Mouse (Mus musculus) lung, embryonic 16.5 days (tissue): ENCODE data around the gene Gm7694. TPM values are rescaled to one million over a fixed set of nuclear protein-coding genes. Genes with fewer than 3 reads are reported as not detected.
A peak's percentile ranks its signal among the peaks of the same experiment; 100 is the strongest.

Experiments used
- ATAC-seq: fragments of 200-750 bp; cut with Nextera tagmentation; 2 replicates; pipeline ENCODE4 v1.8.0; 2017; ENCODE audit warnings: low read depth, mild to moderate bottlenecking, moderate library complexity
- H3K27ac ChIP-seq: fragments of 300-500 bp; sonication (generic); 2 replicates; pipeline ENCODE4 v1.5.1; 2014; ENCODE audit warnings: mild to moderate bottlenecking, control low read depth, low read length
- H3K27me3 ChIP-seq: fragments of 300-500 bp; sonication (generic); 2 replicates; pipeline ENCODE4 v1.6.1; 2014; ENCODE audit warnings: low read depth, low read length, mixed read lengths; ENCODE audit not compliant: control insufficient read depth, insufficient read depth
- H3K36me3 ChIP-seq: fragments of 300-500 bp; sonication (generic); 2 replicates; pipeline ENCODE4 v1.6.1; 2014; ENCODE audit warnings: low read length; ENCODE audit not compliant: control insufficient read depth, insufficient read depth
- H3K4me1 ChIP-seq: fragments of 300-500 bp; sonication (generic); replicated peaks from 2 replicates; pipeline ENCODE4 v1.6.1; 2014; ENCODE audit warnings: low read length, mixed read lengths; ENCODE audit not compliant: control insufficient read depth, insufficient read depth
- H3K4me2 ChIP-seq: fragments of 300-500 bp; sonication (generic); 2 replicates; pipeline ENCODE4 v1.6.1; 2014; ENCODE audit warnings: low read depth, low read length, control low read depth
- H3K4me3 ChIP-seq: fragments of 300-500 bp; sonication (generic); 2 replicates; pipeline ENCODE4 v1.5.1; 2014; ENCODE audit warnings: mild to moderate bottlenecking, low read length, control low read depth
- H3K9ac ChIP-seq: fragments of 300-500 bp; sonication (generic); 2 replicates; pipeline ENCODE4 v1.6.1; 2014; ENCODE audit warnings: low read length, control low read depth
- H3K9me3 ChIP-seq: fragments of 300-500 bp; sonication (generic); 2 replicates; pipeline ENCODE4 v1.6.1; 2016; ENCODE audit warnings: low read length; ENCODE audit not compliant: control insufficient read depth
- WGBS: fragments of 180-500 bp; shearing (Covaris S2); extraction: QIAGEN DNeasy Blood & Tissue Kit; methylation state at CpG from one replicate; pipeline ENCODE4 v1.1.7; 2014; 5-methylcytosine and 5-hydroxymethylcytosine counted together
- polyA plus RNA-seq: library from polyadenylated mRNA; unstranded; fragments of >200 nt; fragmentation: Nextera tagmentation; extraction: Ambion mirVana; gene quantifications from 2 replicates; pipeline ENCODE4 v1.2.1, GENCODE M21; 2015

Gene Gm7694
- 3.1 and 3.3 TPM in 2 replicates for polyA plus RNA-seq

DNA sequence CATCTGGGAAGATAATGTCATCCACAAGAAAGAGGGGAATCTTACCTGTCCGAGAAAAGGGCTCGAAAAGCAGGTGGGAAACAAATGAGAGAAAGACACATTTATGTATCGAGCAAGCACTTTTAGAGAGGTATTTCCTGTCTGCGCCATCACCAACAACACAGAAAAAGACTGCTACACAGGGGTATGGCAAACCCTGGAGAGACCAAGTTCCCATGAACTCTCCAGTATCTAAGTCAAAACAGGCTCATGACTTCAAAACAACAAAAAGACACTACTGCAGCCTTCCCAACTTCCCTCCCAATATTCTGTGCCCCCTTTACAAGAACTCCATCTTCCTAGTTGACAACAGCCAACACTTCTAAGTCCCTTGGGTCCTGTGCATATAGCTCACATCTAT lies at the start of gene Gm7694:
TSS of gene Gm7694 (minus strand) at position 101 of the 400 bp plus-strand sequence.
- no peak for ATAC-seq
- no peaks in the 10 kb centered on the region for H3K9me3 ChIP-seq

DNA sequence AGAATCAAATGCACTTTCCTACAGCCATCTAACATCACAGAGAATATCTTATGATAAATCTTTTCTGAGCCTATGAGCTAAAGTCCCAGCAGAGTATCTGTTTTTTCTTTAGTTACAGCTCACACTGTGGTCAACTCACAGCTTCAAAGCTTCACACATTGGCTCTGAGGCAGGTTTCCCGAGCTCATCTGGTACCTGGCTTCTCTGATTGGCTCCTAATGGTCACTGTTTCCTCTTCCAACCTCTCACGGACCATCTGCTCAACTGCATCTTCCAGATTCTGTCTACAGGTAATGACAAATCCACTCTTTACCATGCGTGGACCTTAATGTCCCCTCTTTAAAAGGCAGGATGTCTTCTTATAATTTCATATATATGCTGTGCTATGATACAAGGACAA lies 47.2 kb upstream of the Gm7694 start:
- no peak overlapping the region for H3K9ac ChIP-seq
- no peak for ATAC-seq
- no peaks in the 10 kb centered on the region for H3K4me1 ChIP-seq

More for the DNA sequence above, at the start of gene Gm7694:
- H3K9ac ChIP-seq = no peak within 1 kb of the TSS
- no peak within 1 kb of the TSS for H3K4me3 ChIP-seq
- no peak within 1 kb of the TSS for H3K27ac ChIP-seq
- H3K4me1 ChIP-seq = no peaks in the 10 kb centered on the region
- no peaks in the 10 kb centered on the region for H3K36me3 ChIP-seq
- H3K27me3 ChIP-seq = no peaks in the 10 kb centered on the region
- H3K4me2 ChIP-seq = no peak within 1 kb of the TSS
- WGBS = 94% methylated on average over 4 of the region's 4 CpGs

DNA sequence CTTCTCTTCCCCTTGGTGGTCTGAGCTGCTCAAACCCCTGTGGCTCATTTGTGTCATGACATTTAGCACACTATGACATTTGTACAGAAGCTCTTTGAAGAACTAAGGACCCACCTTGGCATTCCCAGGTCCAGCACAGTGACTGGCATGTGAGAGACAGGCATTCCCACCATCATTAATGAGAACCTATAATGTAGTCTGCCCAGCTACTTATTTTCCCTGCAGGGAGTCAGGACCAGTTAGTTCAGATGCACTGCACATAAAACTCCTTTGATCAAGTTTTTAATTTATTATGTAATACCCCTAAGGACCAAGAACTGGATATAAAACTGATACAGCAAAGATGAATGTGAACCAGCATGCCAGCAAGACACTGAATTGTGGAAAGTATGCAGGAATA lies 44.9 kb upstream of the Gm7694 start:
- no peak overlapping the region for H3K4me2 ChIP-seq
- H3K4me3 ChIP-seq = no peak overlapping the region
- H3K9ac ChIP-seq = no peak overlapping the region
- H3K9me3 ChIP-seq = no peaks in the 10 kb centered on the region
- no peak overlapping the region for H3K27ac ChIP-seq
- no peaks in the 10 kb centered on the region for H3K36me3 ChIP-seq
- no peak for ATAC-seq
- H3K27me3 ChIP-seq = no peaks in the 10 kb centered on the region
- H3K4me1 ChIP-seq = no peaks in the 10 kb centered on the region

More for the DNA sequence above, 47.2 kb upstream of the Gm7694 start:
- H3K9me3 ChIP-seq = no peaks in the 10 kb centered on the region
- no peak overlapping the region for H3K27ac ChIP-seq
- 59% methylated on average over 3 of the region's 3 CpGs for WGBS
- H3K36me3 ChIP-seq = no peaks in the 10 kb centered on the region
- no peaks in the 10 kb centered on the region for H3K27me3 ChIP-seq
- H3K4me3 ChIP-seq = no peak overlapping the region
- H3K4me2 ChIP-seq = no peak overlapping the region

DNA sequence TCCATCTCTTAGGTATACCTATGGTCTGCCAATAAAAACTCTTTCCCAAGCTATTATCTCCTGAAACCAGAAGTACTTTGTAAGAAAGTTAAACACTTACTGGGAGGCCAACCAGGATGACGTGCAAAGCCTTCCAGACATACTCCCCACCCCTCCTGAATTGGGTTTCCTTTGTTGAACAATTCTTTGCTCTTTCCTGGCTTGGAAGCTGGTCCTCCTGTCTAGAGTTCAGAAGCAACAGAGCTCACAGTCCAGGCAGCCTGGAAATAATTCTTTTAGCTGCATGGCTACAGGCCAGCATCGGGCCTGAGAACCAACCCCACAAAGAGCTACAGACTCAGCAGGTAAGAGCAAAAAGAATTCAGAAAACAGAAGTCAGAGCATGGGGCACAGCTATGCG lies 40.1 kb upstream of the Gm7694 start:
- ATAC-seq = peak; percentile 66
- Histone ChIP-seq H3K27ac (peak overlapping the region; percentile 13; the same call in 1 of the 2 replicates), H3K4me3 (no peak overlapping the region), H3K27me3 (no peaks in the 10 kb centered on the region), H3K4me2 (no peak overlapping the region), H3K9me3 (no peaks in the 10 kb centered on the region), H3K9ac (no peak overlapping the region), H3K4me1 (no peaks in the 10 kb centered on the region), H3K36me3 (no peaks in the 10 kb centered on the region)
- WGBS = 58% methylated on average over 3 of the region's 3 CpGs

DNA sequence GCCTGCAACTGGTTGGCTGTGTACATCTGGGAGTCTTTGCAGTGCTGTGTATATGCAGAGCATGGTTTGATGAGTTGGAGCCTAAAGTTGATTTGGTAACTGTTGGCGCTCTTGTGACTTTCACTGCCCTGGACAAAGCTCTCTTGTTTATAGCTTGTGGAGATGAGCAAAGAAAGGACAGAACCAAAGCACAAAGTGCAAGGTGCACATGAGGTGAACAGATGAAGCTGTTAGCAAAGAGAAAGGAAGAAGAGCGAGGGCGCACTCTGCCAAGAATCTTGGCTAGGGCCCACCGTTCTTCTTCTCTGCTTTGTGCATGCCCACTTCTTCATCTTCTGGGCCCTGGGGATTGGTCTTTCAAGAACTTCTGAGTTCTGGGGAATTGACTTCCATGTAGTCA lies 37.8 kb upstream of the Gm7694 start:
- Histone ChIP-seq H3K4me3 (no peak overlapping the region), H3K9ac (no peak overlapping the region), H3K4me2 (no peak overlapping the region), H3K27ac (no peak overlapping the region), H3K27me3 (no peaks in the 10 kb centered on the region), H3K4me1 (no peaks in the 10 kb centered on the region), H3K9me3 (no peaks in the 10 kb centered on the region), H3K36me3 (no peaks in the 10 kb centered on the region)
- ATAC-seq = no peak
- WGBS = 93% methylated on average over 4 of the region's 4 CpGs

DNA sequence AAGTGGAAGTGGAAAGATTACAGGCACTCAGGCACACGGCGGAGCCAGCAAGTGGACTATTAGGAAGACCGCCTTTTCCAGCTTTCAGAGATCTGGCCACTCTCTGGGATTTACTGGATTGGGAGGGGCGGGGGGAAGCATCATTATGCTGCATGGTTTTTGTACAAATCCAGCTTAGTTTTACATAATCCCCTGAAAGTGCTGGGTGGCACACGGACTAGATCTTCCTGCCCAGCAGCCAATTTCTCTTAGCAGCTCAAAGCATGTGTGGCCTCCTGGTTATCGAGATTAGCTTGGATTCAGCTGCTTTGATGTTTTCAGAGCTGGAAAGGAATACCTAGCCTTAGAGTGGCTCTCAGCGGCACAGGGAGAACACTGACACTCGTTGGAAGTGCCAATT lies 36.9 kb upstream of the Gm7694 start:
- Histone ChIP-seq H3K27ac (no peak overlapping the region), H3K4me3 (no peak overlapping the region), H3K9ac (no peak overlapping the region), H3K4me2 (no peak overlapping the region), H3K36me3 (no peaks in the 10 kb centered on the region), H3K27me3 (no peaks in the 10 kb centered on the region), H3K4me1 (no peaks in the 10 kb centered on the region), H3K9me3 (no peaks in the 10 kb centered on the region)
- 70% methylated on average over 8 of the region's 8 CpGs for WGBS
- no peak for ATAC-seq

DNA sequence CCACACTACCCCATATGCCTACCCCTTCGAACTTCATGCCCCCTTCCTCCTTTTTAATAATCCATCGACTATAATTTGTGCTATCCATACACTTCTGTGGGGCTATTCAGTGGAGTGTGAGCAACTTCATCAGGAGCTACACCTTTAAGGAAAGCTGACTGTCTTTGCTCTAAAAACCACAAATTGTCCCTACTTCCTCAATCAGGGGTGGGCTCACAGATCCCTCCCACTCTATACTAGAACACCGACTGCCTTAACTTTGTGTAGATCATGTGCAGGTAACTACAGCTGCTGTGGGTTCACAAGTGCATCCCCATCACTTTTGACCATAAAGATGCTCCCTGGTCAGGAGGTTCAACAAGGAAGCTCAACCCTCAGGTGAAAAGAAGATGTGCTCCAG lies 33.8 kb upstream of the Gm7694 start:
- Histone ChIP-seq H3K36me3 (no peaks in the 10 kb centered on the region), H3K4me1 (no peaks in the 10 kb centered on the region), H3K9me3 (no peaks in the 10 kb centered on the region), H3K27ac (no peak overlapping the region), H3K4me2 (no peak overlapping the region), H3K4me3 (no peak overlapping the region), H3K27me3 (no peaks in the 10 kb centered on the region), H3K9ac (no peak overlapping the region)
- WGBS = 79% methylated on average over 3 of the region's 3 CpGs
- ATAC-seq = no peak

DNA sequence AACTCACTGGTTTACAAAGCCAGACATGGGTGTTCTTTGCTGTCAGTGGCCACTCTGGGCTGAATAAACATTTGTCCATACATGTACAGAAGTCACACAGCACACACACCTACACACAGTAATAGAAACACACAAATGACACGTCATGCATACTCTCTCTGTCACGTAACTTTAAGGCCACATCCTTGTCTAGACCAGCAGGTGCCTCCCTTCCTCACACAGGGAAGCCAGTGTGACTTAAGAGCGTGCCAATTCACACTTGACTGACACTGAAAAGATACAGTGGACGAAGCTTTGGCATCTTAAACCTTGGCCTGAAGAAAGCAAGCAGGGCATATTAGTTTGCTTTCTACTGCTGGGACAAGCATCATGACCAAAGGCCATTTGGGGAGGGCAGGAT lies 26.6 kb upstream of the Gm7694 start:
- Histone ChIP-seq H3K27me3 (no peaks in the 10 kb centered on the region), H3K4me1 (no peaks in the 10 kb centered on the region), H3K36me3 (no peaks in the 10 kb centered on the region), H3K4me2 (no peak overlapping the region), H3K9ac (no peak overlapping the region), H3K27ac (no peak overlapping the region), H3K4me3 (no peak overlapping the region), H3K9me3 (no peaks in the 10 kb centered on the region)
- ATAC-seq = no peak
- 76% methylated on average over 4 of the region's 4 CpGs for whole genome bisulfite sequencing

DNA sequence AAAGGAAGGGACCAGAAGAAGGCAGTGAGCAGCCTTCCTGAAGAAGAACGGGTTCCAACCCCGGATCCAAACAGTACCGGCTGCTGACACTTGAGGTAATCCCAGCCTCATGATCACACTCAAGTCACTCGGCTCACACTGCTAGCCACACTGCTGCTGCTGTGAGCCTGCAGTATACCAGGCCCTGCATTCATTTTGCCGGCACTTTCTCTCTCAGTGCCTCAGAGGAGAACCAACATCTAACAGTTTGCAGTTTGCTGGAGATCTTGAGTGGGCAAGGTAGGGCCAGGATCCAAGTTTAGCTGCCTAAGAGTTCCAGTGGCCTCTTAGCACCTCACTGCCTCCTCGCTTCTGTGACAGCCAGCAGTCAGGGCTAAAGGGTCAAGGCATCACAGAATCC lies 25.8 kb upstream of the Gm7694 start:
- no peak for ATAC-seq
- H3K4me2 ChIP-seq = no peak overlapping the region
- no peaks in the 10 kb centered on the region for H3K27me3 ChIP-seq
- H3K4me3 ChIP-seq = no peak overlapping the region
- no peak overlapping the region for H3K9ac ChIP-seq
- no peak overlapping the region for H3K27ac ChIP-seq
- no peaks in the 10 kb centered on the region for H3K9me3 ChIP-seq
- no peaks in the 10 kb centered on the region for H3K4me1 ChIP-seq
- no peaks in the 10 kb centered on the region for H3K36me3 ChIP-seq
- 38% methylated on average over 6 of the region's 6 CpGs for WGBS

DNA sequence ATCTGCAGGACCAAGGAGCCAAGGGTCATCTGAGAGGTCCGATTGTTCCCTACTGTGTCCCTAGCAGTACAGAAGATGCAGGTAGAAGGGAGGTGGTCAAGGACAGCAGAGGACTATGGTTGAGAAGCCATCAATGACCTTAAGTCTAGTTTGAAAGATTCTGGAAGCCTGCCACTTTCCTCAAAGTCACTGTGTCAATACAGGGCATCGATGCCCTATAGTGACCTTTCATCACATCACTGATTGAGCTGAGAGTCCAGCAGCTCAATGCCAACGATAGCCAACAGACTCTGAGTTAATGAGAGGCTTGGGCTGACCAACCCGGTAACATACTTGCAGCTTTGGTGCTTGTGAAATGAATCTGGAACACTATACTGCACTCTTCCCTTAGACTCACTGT lies 19.1 kb upstream of the Gm7694 start:
- H3K27me3 ChIP-seq = no peaks in the 10 kb centered on the region
- no peak overlapping the region for H3K27ac ChIP-seq
- peaks cover 5% of the 10 kb centered on the region for H3K4me1 ChIP-seq
- no peak overlapping the region for H3K4me3 ChIP-seq
- 84% methylated on average over 4 of the region's 4 CpGs for WGBS
- no peak overlapping the region for H3K4me2 ChIP-seq
- no peaks in the 10 kb centered on the region for H3K36me3 ChIP-seq
- no peak for ATAC-seq
- H3K9me3 ChIP-seq = no peaks in the 10 kb centered on the region
- no peak overlapping the region for H3K9ac ChIP-seq
